Mouse (Mus musculus): ENCODE measurements around the gene Actr1b.

Gene Actr1b

GRCm38 (mm10) chr1:36714311-36714710, at the start of gene Actr1b:
TSS of gene Actr1b (minus strand) at chr1:36714422.
- DNase-seq (ENCODE audit: extremely low read depth, low read depth) = no peak

- no peak for DNase-seq (ENCODE audit: extremely low read depth, low read depth)
These were observed 47.3 kb upstream of the Actr1b start, which contains the start of gene Zap70 for GRCm38 (mm10) chr1:36761568-36761967. TSS of gene Zap70 (plus strand) at chr1:36761798.

DNA sequence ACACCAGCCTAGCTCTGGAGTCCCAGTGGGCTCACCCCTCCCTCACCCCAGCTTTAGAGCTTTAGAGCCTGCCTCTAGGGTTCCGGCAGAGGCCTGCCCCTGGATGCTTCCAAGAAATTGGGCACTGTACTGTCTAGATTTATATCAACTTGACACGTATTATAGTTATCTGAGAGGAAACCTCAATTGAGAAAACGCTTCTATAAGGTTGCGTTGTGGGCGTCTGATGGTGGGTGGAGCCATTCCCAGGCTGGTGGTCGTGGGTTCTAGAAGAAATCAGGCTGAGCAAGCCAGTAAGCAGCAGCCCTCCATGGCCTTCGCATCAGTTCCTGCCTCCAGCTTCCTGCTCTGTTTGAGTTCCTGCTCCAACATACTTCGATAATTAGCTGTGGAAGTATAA, 46.8 kb upstream of the Actr1b start:
- DNase-seq (ENCODE audit: extremely low read depth, low read depth) = no peak

DNA sequence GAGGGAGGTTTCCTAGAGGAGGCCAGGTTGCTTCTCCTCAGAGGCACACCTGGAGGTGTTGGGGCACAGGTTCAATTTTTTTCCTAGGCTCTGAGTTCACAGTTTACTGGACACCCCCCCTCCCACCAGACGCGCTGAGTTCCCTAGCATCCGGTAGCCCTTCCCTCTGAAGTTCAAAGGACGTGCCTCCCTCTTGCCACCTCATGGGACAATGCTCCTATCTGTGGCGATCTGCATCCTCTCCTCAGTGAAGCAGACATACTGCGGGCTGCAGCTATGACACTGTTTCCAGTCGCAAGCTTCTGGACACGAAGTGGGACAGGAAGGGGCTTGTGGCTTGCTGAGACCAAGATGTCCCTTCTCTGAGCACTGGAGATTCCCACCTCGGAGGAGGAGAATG, 46.2 kb upstream of the Actr1b start:
- no peak for DNase-seq (ENCODE audit: extremely low read depth, low read depth)

- no peak for DNase-seq (ENCODE audit: extremely low read depth, low read depth)
These were observed 44.9 kb upstream of the Actr1b start for GRCm38 (mm10) chr1:36759076-36759475.

- DNase-seq (ENCODE audit: extremely low read depth, low read depth) = no peak
These were observed 44.3 kb upstream of the Actr1b start for GRCm38 (mm10) chr1:36758553-36758952.

DNA sequence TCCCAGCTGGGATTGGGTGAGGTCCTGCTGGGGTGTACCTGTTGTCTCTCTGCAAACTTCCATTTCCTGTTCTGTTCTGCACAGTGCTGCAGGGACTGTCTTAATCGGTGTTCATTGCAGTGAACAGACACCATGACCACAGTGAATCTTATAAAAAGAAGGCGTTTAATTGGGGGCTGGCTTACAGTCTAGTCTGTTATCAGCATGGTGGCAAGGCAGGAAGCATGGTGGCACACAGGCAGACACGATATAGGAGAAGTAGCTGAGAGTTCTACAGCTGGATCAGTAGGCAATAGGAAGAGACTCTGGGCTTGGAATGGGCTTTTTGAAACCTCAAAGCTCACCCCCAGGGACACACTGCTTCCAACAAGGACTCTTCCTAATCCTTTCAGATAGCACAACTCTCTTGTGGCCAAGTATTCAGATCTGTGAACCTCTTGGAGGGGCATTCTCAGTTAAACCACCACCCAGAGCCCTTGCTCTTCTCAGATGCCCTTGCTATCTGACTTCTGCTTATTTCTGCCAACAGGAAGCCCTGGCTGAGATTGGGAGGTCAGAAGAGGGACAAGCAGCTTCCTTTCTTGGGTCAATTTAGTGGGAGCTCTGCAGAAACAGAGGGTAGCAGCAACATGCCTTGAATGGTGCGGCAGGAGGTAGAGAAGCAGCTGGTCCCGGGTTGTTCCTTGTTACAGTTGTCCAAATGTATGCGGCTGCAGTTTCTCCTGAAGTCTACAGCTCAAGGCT, 39.9 kb upstream of the Actr1b start:
- DNase-seq (ENCODE audit: extremely low read depth, low read depth) = peak; percentile 21

DNA sequence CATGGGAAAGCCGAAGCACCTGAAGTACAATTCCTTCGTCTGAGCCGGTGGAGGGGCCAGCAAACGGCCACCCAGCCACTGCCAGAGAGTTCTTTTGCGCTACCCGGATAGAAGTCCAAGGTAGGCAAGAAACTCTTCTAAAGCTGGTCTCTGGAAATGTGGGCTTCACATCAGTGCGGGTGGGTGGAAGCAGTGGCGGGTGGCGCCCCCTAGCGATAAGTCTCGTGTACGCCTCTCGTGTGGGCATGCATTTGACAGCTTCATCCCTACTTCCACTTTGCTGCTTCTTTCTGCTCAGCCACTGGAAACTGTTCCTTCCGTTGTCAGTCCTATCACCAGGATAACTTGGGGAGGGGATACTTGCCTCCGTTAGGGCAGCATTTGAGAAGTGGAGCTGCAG, 32.2 kb upstream of the Actr1b start:
- peak; percentile 28 for DNase-seq (ENCODE audit: extremely low read depth, low read depth)

DNA sequence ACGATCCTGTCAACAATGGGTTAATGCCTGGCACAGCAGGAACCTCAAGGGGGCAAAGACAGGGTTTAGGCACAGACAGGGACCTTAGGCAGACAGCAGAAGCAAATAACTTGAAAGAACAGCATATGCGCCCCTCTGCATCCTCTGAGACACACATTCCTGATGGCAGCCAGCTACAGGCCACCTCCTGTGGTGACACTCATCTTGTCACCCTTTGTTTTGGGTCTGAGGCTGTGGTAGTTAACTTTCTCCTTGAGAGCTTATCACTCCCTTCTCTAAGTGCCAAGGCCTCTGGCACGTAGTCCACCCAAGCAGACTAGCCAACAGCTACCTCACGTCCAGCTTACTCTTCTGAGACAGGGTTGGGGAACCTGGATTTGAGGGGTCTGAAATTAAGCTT, 31.4 kb upstream of the Actr1b start:
- no peak for DNase-seq (ENCODE audit: extremely low read depth, low read depth)

GRCm38 (mm10) chr1:36744268-36744944, 30.2 kb upstream of the Actr1b start:
- peak; percentile 52 for DNase-seq (ENCODE audit: extremely low read depth, low read depth)

DNA sequence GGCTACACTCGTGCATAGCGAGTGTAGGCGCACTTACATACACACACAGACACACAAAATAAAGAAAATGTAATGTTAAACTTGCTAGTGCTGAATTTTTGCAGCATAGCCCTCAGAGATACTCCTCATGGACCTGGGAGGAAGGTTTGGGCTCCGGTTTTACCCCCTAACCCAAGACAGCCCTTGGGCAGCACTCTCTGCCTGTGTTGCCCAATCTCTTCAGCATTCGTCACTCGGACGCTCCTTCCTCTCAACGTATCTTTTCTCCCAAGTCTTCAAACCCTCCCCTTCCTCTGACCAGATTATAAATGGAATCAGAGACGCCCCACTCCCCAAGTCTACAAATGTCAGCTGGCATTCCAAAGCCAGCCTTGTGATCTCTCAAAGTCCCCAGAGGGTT, 28.8 kb upstream of the Actr1b start:
- DNase-seq (ENCODE audit: extremely low read depth, low read depth) = no peak

DNA sequence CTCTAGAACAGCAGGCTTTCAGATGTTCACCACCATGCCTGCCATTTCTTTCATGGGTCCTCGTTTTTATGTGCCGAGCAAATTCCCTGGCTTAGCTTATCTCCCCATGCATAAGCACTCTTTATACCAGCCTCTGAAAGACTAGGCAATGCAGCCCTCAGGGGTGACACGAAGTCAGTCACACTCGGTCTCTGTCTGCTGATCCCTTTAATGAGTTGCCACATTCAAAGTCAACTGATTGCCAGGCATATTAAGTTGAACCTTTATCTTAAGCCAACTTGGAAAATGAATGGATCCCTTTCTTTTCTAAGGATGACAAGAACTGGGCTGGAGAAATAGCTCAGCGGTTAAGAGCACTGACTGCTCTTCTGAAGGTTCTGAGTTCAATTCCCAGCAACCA, 25.0 kb upstream of the Actr1b start:
- no peak for DNase-seq (ENCODE audit: extremely low read depth, low read depth)

GRCm38 (mm10) chr1:36737300-36737699, 23.1 kb upstream of the Actr1b start:
- DNase-seq (ENCODE audit: extremely low read depth, low read depth) = peak; percentile 66

DNA sequence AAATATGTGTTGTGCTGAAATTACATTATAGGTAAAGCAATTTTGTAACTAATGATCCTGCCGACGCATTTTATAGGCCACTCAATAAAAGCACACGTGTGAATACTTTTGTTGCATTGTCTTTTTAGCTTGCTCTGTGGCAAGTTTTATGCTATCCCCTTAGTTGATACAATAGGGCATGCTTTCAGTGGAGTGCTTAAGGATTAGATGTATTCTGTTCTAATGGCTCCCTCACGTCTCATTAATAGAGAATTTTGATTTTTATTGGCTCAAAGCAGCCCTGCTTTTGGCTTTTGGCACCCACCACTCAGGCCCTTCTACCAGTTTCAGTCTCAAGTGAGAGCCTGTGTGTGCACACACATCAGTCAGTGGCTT, 9.8 kb upstream of the Actr1b start:
- DNase-seq (ENCODE audit: extremely low read depth, low read depth) = no peak

GRCm38 (mm10) chr1:36723146-36724056, 9.2 kb upstream of the Actr1b start:
- no peak for DNase-seq (ENCODE audit: extremely low read depth, low read depth)

- no peak for DNase-seq (ENCODE audit: extremely low read depth, low read depth)
These were observed 4.6 kb upstream of the Actr1b start for GRCm38 (mm10) chr1:36718786-36719185.

- DNase-seq (ENCODE audit: extremely low read depth, low read depth) = peak; percentile 59
These were observed 3.1 kb downstream of the Actr1b start for GRCm38 (mm10) chr1:36711104-36711503.

GRCm38 (mm10) chr1:36709854-36710280, 4.4 kb downstream of the Actr1b start, which contains the start of gene 4933424G06Rik:
TSS of gene 4933424G06Rik (plus strand) at chr1:36710149.
- peak; percentile 95 for DNase-seq (ENCODE audit: extremely low read depth, low read depth)

- peak; percentile 38 for DNase-seq (ENCODE audit: extremely low read depth, low read depth)
These were observed 5.0 kb downstream of the Actr1b start for GRCm38 (mm10) chr1:36709055-36709853.

- DNase-seq (ENCODE audit: extremely low read depth, low read depth) = no peak
These were observed 5.6 kb downstream of the Actr1b start for GRCm38 (mm10) chr1:36708626-36709025.

DNA sequence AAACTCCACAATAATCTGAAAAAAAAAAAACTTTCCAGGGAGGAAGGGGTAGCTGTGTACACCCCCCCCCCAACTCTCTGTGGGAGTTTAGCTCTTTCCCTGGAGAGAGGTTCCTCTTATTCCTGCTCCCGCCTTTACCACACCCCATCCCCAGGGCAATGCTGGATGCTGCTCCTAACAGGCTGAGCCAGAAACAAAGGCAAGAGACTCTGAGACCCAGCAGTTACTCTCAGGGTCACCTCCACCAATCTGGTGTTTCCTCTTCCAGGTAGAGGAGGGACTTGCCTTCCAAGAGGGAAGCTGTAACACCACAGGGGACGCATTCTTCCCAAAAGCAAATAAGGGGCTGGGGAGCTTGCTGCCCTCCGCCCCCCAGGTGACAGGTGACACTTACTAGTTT, 6.4 kb downstream of the Actr1b start:
- DNase-seq (ENCODE audit: extremely low read depth, low read depth) = no peak

Measured in MEL-GATA-1-ER (cell line).